Mouse (Mus musculus): Measurements from ENCODE around the gene Fan1.

Gene Fan1

DNA sequence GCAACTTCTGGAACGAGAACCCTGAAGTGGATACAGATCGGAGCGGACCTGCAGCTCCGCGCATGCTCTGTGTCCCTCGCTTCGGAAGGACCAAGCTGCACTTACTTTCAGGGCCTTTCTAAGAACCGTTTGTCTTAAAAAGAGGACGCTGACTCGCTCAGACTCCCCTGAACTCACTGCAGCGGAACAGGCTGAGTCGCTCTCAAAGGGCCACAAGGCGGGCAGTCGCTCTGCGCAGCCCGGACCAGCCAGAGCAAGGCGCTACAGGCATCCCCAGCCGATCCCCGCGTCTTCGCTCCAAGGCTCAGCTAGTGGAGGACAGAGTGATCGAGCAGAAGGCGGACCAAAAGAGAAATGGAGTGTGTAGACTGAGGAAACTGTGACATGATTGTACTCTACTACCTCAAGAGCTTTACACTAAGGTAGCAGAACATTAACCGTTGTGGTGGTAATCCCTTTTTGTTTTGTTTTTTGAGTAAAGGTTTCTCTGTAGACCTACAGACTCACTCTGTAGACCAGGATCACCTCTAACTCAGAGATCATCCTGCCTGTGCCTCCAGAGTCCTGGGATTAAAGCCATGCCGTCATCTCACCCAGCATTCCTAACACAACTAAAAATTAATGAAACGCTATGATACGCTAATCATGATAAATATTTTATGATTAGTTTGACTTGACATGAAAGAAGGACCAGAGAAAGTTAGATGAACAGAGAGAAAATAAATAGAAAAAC, at the start of gene Fan1:
Gene Fan1, minus strand, starts transcription at position 266 of the 733 bp plus-strand sequence.
- peak; percentile 78 to 84 for DNase-seq (ENCODE audit: low spot score in 2 of 2)

- no peak for DNase-seq (ENCODE audit: low spot score in 2 of 2)
Observed at GRCm38 (mm10) chr7:64403989-64404388, 30.1 kb upstream of the Fan1 start.

GRCm38 (mm10) chr7:64402452-64402851, 28.6 kb upstream of the Fan1 start:
- no peak for DNase-seq (ENCODE audit: low spot score in 2 of 2)

GRCm38 (mm10) chr7:64400725-64401124, 26.8 kb upstream of the Fan1 start:
- DNase-seq (ENCODE audit: low spot score in 2 of 2): no peak

DNA sequence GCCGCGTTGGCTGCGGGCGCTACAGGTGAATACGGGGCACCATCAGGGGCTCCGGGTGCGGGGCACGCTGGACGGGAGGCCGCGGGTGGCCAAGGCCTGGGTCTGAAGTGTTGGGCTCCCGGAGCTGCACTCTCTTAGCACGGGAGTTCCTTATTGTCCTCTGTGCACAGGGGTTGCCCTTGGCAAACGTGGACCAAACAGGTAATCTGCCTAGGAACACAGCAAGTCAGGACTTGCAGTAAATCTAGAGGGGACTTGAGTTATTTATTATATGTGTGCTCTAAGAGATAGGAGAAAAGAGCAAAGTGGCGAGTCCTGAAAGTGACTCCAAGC, 18.9 kb upstream of the Fan1 start:
- DNase-seq (ENCODE audit: low spot score in 2 of 2): no peak

DNA sequence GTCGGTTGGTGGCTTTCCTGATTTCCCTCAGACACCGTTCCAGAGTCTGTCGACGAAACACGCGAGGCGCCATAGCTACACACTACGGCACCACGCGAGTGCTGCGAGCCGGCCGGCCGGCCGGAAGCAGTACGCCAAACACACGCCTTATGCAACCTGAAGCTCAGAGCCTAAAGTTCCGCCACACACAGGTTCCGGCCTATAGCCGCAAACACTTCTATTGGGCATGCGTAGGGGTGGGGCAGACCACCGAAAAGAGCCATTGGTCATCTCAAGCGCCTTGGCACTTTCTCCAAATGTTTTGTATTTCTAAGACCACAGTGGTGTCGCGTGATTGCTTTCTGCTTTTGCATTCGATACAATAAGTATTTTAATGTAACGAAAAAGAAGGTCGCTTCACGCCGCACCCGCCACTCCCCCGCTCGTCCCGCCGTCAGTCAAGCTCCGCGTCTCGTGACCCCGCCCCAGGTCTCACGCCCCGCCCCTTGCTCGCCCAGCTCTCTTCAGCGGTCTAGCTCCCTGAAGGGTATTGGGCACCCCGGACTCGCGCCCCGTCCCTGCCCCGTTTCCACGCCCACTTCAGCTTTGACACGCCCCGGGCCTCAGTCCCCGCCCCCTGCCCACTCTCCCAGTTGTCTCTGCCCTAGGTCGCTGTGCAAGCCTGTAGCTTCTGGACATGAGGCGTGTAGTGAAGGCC, 18.4 kb upstream of the Fan1 start, which contains the start of the genes Mphosph10 and Mcee:
Gene Mphosph10, minus strand, starts transcription at position 147 of the 697 bp plus-strand sequence.
Gene Mcee, plus strand, starts transcription at position 486 of the 697 bp plus-strand sequence.
- DNase-seq (ENCODE audit: low spot score in 2 of 2): peak; percentile 99

GRCm38 (mm10) chr7:64391479-64391878, 17.6 kb upstream of the Fan1 start:
- no peak for DNase-seq (ENCODE audit: low spot score in 2 of 2)

- DNase-seq (ENCODE audit: low spot score in 2 of 2): no peak
Observed at GRCm38 (mm10) chr7:64373147-64373829, 607 bp downstream of the Fan1 start.

DNA sequence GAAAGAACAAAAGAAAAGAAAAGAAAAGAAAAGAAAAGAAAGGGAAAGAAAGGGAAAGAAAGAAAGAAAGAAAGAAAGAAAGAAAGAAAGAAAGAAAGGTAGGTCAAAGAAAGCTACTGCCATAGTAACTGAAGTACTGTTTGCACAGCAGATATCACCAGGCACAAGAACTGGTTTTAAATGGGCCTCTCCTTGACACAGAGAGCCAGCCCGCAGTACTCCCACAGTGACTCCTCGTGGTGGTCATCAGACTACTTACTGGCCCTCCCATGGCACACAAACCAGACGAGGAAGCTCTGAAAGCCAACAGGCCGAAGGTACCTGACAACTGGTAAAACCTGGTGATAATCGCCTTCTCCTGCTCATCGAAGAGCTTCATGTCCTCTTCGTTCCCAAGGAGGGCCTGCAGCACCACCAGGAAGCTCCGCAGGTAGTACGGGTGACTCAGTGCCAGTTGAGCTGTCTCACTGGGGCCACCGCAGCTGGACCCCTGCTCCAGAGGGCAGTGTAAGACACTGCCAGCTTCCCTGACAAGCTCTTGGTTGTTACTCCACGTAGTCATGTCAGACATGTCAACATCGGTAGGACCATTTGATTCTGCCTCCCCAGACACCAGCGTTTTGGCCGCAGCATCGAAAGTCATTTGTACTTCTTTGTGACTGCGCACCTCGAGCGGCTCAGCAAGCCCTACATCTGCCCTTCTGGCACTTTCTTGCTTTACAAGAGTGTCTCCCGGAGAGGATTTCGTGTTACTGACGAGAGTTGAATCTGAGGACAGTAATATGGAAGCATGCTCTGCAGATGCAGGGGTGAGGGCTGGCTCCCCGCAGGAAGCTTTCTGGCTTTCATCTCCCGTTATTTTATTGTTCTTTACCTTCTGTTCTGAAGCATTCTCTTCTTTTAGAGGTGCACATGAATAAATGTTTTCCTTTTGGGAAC, 1.7 kb downstream of the Fan1 start:
- no peak for DNase-seq (ENCODE audit: low spot score in 2 of 2)

GRCm38 (mm10) chr7:64369841-64370240, 4.1 kb downstream of the Fan1 start:
- no peak for DNase-seq (ENCODE audit: low spot score in 2 of 2)

GRCm38 (mm10) chr7:64365863-64366262, 8.0 kb downstream of the Fan1 start:
- no peak for DNase-seq (ENCODE audit: low spot score in 2 of 2)

GRCm38 (mm10) chr7:64360586-64360945, 13.3 kb downstream of the Fan1 start:
- no peak for DNase-seq (ENCODE audit: low spot score in 2 of 2)

DNA sequence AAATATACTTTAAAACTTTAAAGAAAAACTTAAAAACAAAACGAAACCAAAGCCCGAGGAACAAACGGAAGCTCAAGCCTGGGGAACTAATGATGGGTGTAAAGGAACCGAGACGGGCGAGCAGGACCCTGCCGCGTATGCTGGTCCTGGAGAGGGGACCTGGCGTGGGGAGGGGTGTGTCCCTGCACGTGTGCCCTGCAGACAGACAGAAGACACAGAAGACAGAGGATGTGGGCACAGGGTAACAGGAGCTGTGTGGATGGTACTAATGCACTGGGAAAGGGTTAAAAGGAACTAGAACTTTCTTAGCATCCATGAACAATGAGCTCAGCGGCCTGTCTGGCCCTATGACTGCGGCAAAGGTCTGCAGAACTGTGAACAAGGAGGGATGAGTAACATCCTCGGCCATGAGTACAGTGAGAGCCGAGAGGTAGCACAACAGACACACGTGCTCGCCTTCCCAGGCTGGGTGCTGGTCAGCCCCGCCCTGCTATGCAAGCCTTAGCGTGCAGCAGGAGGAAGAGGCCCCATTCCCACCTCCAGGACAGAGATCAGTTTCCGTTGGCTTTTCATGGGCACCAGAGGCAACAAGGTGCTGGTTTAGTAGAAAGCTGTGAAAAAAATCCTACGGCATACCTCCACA, 13.8 kb downstream of the Fan1 start:
- DNase-seq (ENCODE audit: low spot score in 2 of 2): no peak

DNA sequence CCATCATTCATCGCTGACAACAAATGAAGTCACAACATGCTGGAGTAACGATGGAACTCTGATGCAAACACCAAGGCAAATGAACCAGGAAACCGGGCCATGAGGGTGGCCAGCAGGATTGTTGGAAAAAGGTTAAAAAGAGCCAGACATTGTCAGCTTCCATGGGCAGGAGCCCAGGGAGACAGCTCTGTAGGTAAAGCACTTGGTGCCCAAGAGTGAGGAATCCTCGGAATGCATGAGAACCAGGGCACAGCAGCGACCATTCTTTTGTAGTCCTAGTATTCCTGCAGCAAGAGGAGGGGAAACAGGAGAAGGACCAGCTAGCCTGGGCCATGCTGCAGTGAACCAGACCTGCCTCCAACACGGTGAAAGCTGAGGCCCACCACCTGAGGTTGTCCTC, 15.2 kb downstream of the Fan1 start:
- DNase-seq (ENCODE audit: low spot score in 2 of 2): no peak

- no peak for DNase-seq (ENCODE audit: low spot score in 2 of 2)
Observed at GRCm38 (mm10) chr7:64357405-64357804, 16.5 kb downstream of the Fan1 start.

- no peak for DNase-seq (ENCODE audit: low spot score in 2 of 2)
Observed at GRCm38 (mm10) chr7:64356661-64357060, 17.2 kb downstream of the Fan1 start.

- no peak for DNase-seq (ENCODE audit: low spot score in 2 of 2)
Observed at GRCm38 (mm10) chr7:64354206-64354605, 19.7 kb downstream of the Fan1 start.

GRCm38 (mm10) chr7:64351087-64351486, 22.8 kb downstream of the Fan1 start:
- DNase-seq (ENCODE audit: low spot score in 2 of 2): no peak

DNA sequence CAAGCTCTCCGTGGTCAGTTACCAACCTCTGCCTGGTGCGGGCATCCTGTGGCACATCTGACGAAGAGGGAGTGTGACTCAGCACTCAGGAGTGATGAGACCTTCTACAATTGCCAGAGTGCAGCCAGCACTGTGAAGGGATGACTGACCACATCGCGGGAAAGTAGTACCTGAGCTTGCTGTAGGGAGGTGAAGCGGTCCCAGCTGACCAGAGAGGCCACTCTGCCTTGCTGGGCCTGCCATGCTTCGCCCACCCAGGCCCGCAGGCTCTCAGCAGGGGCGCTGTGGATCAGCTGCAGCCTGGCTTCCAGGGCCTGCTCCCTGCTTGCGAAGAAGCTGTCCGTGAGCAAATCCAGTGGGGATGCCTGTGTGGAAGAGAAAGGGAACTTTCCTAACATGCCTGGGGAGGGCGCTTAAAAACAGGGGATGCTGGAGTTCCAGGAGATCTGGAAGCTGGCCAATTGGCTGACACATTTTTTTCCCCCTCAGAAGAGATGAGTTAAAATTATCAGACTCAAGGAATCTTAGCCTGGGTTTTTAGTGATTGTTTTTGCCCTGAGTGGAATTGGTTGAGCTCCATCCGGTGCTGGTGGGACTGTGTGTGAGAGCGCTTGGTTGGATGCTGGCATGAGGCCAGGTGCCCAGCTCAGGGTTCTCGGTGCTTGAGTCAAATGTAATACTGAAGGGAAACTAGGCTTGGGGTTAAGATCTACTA, 24.6 kb downstream of the Fan1 start:
- no peak for DNase-seq (ENCODE audit: low spot score in 2 of 2)

- DNase-seq (ENCODE audit: low spot score in 2 of 2): no peak
Observed at GRCm38 (mm10) chr7:64347813-64348212, 26.1 kb downstream of the Fan1 start.
